Mouse (Mus musculus) liver, embryonic 14.5 days (tissue): Measurements from ENCODE around the gene Wap.

ENCODE experiments used
- CTCF ChIP-seq: IDR thresholded peaks from 2 replicates; pipeline ENCODE4 v1.5.1; 2016; ENCODE audit warnings: antibody characterized with exemption, low read depth, control low read depth
- EP300 ChIP-seq: IDR thresholded peaks from 2 replicates; pipeline ENCODE4 v1.6.1; 2016; ENCODE audit warnings: antibody characterized with exemption, low read depth

- TF ChIP-seq CTCF (no peak), EP300 (no peak)
These were observed 30.6 kb upstream of the Wap start for GRCm38 (mm10) chr11:6669041-6669440.
